Mouse (Mus musculus) ES-Bruce4 (cell line): ENCODE measurements around the gene Slc5a2.

Source experiments
- CTCF ChIP-seq: IDR thresholded peaks from one replicate; pipeline ENCODE4 v1.8.1; 2011; ENCODE audit warnings: low read depth, low read length
- POLR2A ChIP-seq: IDR thresholded peaks from one replicate; pipeline ENCODE4 v1.8.1; 2011; ENCODE audit warnings: low read length; ENCODE audit not compliant: insufficient read depth

DNA sequence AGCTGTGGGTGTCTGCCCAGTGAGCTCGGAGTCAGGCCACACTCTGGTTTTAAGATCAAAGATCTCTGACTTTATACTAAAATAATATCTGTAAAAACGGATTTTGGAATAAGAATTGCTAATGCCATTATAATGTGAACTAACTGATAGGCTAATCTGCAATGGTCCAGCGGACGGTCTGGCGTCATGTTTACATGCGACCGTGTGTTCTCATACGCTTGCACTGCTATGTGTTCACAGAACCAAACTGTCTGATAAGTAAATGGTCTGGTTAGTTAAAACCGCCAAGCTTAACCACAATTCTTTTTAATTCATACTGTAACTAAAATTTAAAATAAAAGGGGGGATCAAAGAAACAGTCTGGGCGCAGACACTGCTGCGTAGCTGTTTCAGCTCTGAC, 16.3 kb downstream of the Slc5a2 start:
- TF ChIP-seq POLR2A: no peak
- no peak for TF ChIP-seq CTCF
